Mouse (Mus musculus) layer of hippocampus, postnatal 36 days (tissue): Measurements from ENCODE around the gene Lrrc25. TPM values are rescaled to one million over a fixed set of nuclear protein-coding genes. Genes with fewer than 3 reads are reported as not detected.
A peak's percentile ranks its signal among the peaks of the same experiment; 100 is the strongest.

Source experiments
- DNase-seq, 2 experiments: peaks; one replicate each; pipeline ENCODE4 v3.0.0; 2022
- total RNA-seq, 2 experiments: library from RNA; stranded (reverse); gene quantifications; 2 replicates each; pipeline ENCODE4 v1.2.3; 2021

Lrrc25 gene
- total RNA-seq, 2 experiments from 2014 or later: 0.33 to 1.0 TPM

- DNase-seq: no peak
Measured at GRCm38 (mm10) chr8:70616645-70617044, 690 bp downstream of the Lrrc25 start.

- no peak for DNase-seq
Measured at GRCm38 (mm10) chr8:70617985-70618384, 2.0 kb downstream of the Lrrc25 start.

- DNase-seq: no peak
Measured at GRCm38 (mm10) chr8:70618888-70619334, 3.0 kb downstream of the Lrrc25 start.

GRCm38 (mm10) chr8:70622220-70622619 is 6.3 kb downstream of the Lrrc25 start:
- DNase-seq: no peak

GRCm38 (mm10) chr8:70625104-70625503 is 9.1 kb downstream of the Lrrc25 start:
- no peak for DNase-seq

- no peak for DNase-seq
Measured at GRCm38 (mm10) chr8:70627041-70627440, 11.1 kb downstream of the Lrrc25 start.

GRCm38 (mm10) chr8:70628986-70629490 is 13.1 kb downstream of the Lrrc25 start:
- no peak for DNase-seq

- DNase-seq: peak; percentile 91 to 93
Measured at GRCm38 (mm10) chr8:70629574-70630531, 13.9 kb downstream of the Lrrc25 start.

- DNase-seq: no peak
Measured at GRCm38 (mm10) chr8:70630532-70631381, 14.8 kb downstream of the Lrrc25 start.

GRCm38 (mm10) chr8:70631436-70631835 is 15.5 kb downstream of the Lrrc25 start:
- no peak for DNase-seq

- no peak for DNase-seq
Measured at GRCm38 (mm10) chr8:70632346-70632892, 16.5 kb downstream of the Lrrc25 start, which contains the start of gene Gdf15. Gene Gdf15 (minus strand): TSS chr8:70632456.

GRCm38 (mm10) chr8:70634066-70634465 is 18.1 kb downstream of the Lrrc25 start:
- DNase-seq: no peak

- no peak for DNase-seq
Measured at GRCm38 (mm10) chr8:70635527-70635926, 19.6 kb downstream of the Lrrc25 start.

- DNase-seq: no peak
Measured at GRCm38 (mm10) chr8:70636838-70637237, 20.9 kb downstream of the Lrrc25 start.

- DNase-seq: no peak
Measured at GRCm38 (mm10) chr8:70638752-70639151, 22.8 kb downstream of the Lrrc25 start.

- DNase-seq: no peak
Measured at GRCm38 (mm10) chr8:70643019-70643418, 27.1 kb downstream of the Lrrc25 start.

- DNase-seq: no peak
Measured at GRCm38 (mm10) chr8:70644065-70644464, 28.1 kb downstream of the Lrrc25 start.

GRCm38 (mm10) chr8:70645501-70646224 is 29.7 kb downstream of the Lrrc25 start:
- no peak for DNase-seq

GRCm38 (mm10) chr8:70646369-70646768 is 30.4 kb downstream of the Lrrc25 start:
- no peak for DNase-seq

GRCm38 (mm10) chr8:70646775-70647174 is 30.8 kb downstream of the Lrrc25 start:
- no peak for DNase-seq

GRCm38 (mm10) chr8:70647343-70648163 is 31.6 kb downstream of the Lrrc25 start:
- DNase-seq: no peak
